Mouse (Mus musculus) lung, adult 2 months (tissue): Measurements from ENCODE around the gene Syce3.

Experiments used
- CTCF ChIP-seq: fragments of 200-500 bp; IDR thresholded peaks from 2 replicates; pipeline ENCODE4 v1.5.1; 2011; ENCODE audit warnings: mild to moderate bottlenecking, low read length, control low read depth; ENCODE audit not compliant: insufficient read depth
- POLR2A ChIP-seq: fragments of 200-500 bp; IDR thresholded peaks from 2 replicates; pipeline ENCODE4 v1.6.1; 2011; ENCODE audit warnings: low read depth, mild to moderate bottlenecking, control low read depth, low read length, borderline replicate concordance; ENCODE audit errors: extremely low read depth

- TF ChIP-seq POLR2A: no peak
- TF ChIP-seq CTCF: no peak
Measured at GRCm38 (mm10) chr15:89396883-89397282, 13.4 kb downstream of the Syce3 start.
